Mouse (Mus musculus): ENCODE data around the gene St3gal5.

DNA sequence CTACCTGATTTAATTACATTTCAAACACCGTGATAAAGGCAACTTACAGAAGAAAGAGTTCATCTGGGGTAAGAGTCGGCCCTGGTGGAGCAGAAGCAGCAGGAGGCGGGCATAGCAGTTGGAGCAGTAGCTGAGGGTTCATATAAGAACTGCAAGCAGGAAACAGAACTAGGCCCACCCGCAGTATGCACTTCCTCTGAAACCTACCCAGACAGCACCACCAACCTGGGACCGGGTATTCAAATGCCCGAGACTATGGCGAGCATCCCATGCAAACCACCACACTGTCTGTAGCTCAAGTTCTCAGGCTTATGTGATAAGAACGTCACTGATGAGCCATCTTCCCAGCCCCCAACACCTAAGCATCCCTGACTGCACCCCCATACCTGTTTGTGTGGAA is 58.3 kb downstream of the St3gal5 start:
- TF ChIP-seq CTCF (IDR thresholded peaks at IDR 0.05; ENCODE audit: control insufficient read depth, insufficient read depth, insufficient replicate concordance, low read depth, low read length) (no peak), POLR2A (IDR thresholded peaks at IDR 0.05; ENCODE audit: control insufficient read depth, low read depth, low read length) (no peak)
